Comparison of ENCODE assay signal across 23 mouse cellular contexts in genomic region chr15:8411873-8412272, GRCm38 (mm10). TPM values are rescaled to one million over a fixed set of nuclear protein-coding genes. Genes with fewer than 3 reads are reported as not detected.
DNase-seq lines count a peak whose midpoint lies in the region; ATAC-seq and TF ChIP-seq lines count a peak whose summit lies in the region.
"Had no signal": no experiment of that assay in that cellular context is flagged by ENCODE, and none has a peak within 500 bp of the region (broad histone marks: within the 10 kb centered on the region; RNA-seq: fewer than 3 reads in every experiment).

No protein-coding gene starts in this region.

- H3K36me3 ChIP-seq in liver, embryonic 13.5 days: no peaks in the 10 kb centered on the region
- H3K36me3 ChIP-seq in liver, embryonic 11.5 days (ENCODE audit: control insufficient read depth, insufficient read depth, low read length): no peaks in the 10 kb centered on the region
- H3K36me3 ChIP-seq in G1E (replicated peaks): peaks cover 3% of the 10 kb centered on the region
- H3K36me3 ChIP-seq: embryonic facial prominence, embryonic 15.5 days; forebrain, embryonic 10.5 days; forebrain, embryonic 15.5 days; heart, embryonic 10.5 days; hindbrain, embryonic 12.5 days had no signal

- no peak overlapping the region for H3K4me3 ChIP-seq in liver, embryonic 13.5 days (replicated peaks)
- H3K4me3 ChIP-seq in liver, embryonic 11.5 days (ENCODE audit: low read depth, low read length): no peak overlapping the region
- peak overlapping the region; percentile 46; the same call in 1 of the 2 replicates for H3K4me3 ChIP-seq in G1E (ENCODE audit: low read depth, low read length)
- H3K4me3 ChIP-seq: embryonic facial prominence, embryonic 15.5 days; erythroblast, embryonic 14.5 days; forebrain, embryonic 10.5 days; forebrain, embryonic 15.5 days; heart, embryonic 10.5 days; hindbrain, embryonic 12.5 days had no signal

- H3K27me3 ChIP-seq in liver, embryonic 13.5 days: no peaks in the 10 kb centered on the region
- H3K27me3 ChIP-seq in liver, embryonic 11.5 days (replicated peaks; ENCODE audit: control insufficient read depth, insufficient read depth, low read length): no peaks in the 10 kb centered on the region
- H3K27me3 ChIP-seq in G1E (ENCODE audit: insufficient read depth, low read length): no peaks in the 10 kb centered on the region
- H3K27me3 ChIP-seq: CH12.LX; embryonic facial prominence, embryonic 15.5 days; forebrain, embryonic 15.5 days; hindbrain, embryonic 12.5 days had no signal

- no peaks in the 10 kb centered on the region for H3K9me3 ChIP-seq in liver, embryonic 13.5 days (replicated peaks)
- H3K9me3 ChIP-seq in liver, embryonic 11.5 days (ENCODE audit: control insufficient read depth, low read length): no peaks in the 10 kb centered on the region
- H3K9me3 ChIP-seq in G1E (replicated peaks): no peaks in the 10 kb centered on the region
- H3K9me3 ChIP-seq: embryonic facial prominence, embryonic 15.5 days; forebrain, embryonic 10.5 days; forebrain, embryonic 15.5 days; heart, embryonic 10.5 days; hindbrain, embryonic 12.5 days had no signal

- peaks cover 47% of the 10 kb centered on the region for H3K4me1 ChIP-seq in liver, embryonic 13.5 days (replicated peaks)
- peaks cover 16% of the 10 kb centered on the region for H3K4me1 ChIP-seq in liver, embryonic 11.5 days (replicated peaks; ENCODE audit: control insufficient read depth, insufficient read depth, low read length)
- H3K4me1 ChIP-seq in G1E (ENCODE audit: insufficient read depth, low read depth, low read length): peaks cover 71% of the 10 kb centered on the region
- H3K4me1 ChIP-seq: embryonic facial prominence, embryonic 15.5 days; forebrain, embryonic 10.5 days; forebrain, embryonic 15.5 days; hindbrain, embryonic 12.5 days had no signal

- DNase-seq in liver, embryonic 13.5 days: no peak
- no peak for DNase-seq in liver, embryonic 11.5 days (ENCODE audit: low spot score)
- no peak for DNase-seq in G1E (ENCODE audit: low spot score)
- DNase-seq in urinary bladder, postnatal 14 days (ENCODE audit: low spot score): no peak
- no peak for DNase-seq in cerebellum, adult 18-20 months
- DNase-seq: adrenal gland, postnatal 10 days; cerebellum, adult 11-12 months; cerebellum, postnatal 10 days; embryo, embryonic 11 days; gastrocnemius, postnatal 36 days; heart, adult 18-20 months; heart, postnatal 10 days; heart, postnatal 4 days had no signal

- 0 out of 2 replicates have a peak overlapping the region, but pooled peaks have one; percentile 34 for H3K27ac ChIP-seq in liver, embryonic 13.5 days
- H3K27ac ChIP-seq in liver, embryonic 11.5 days (ENCODE audit: low read depth, low read length): no peak overlapping the region
- H3K27ac ChIP-seq: embryonic facial prominence, embryonic 15.5 days; forebrain, embryonic 10.5 days; forebrain, embryonic 15.5 days; heart, embryonic 10.5 days; hindbrain, embryonic 12.5 days had no signal

- peak overlapping the region; percentile 19; the same call in 1 of the 2 replicates for H3K4me2 ChIP-seq in liver, embryonic 13.5 days
- H3K4me2 ChIP-seq in liver, embryonic 11.5 days: no peak overlapping the region
- H3K4me2 ChIP-seq: embryonic facial prominence, embryonic 15.5 days; forebrain, embryonic 15.5 days; hindbrain, embryonic 12.5 days had no signal

- no peak for TF ChIP-seq CTCF in G1E (IDR thresholded peaks at IDR 0.05; ENCODE audit: low read depth, low read length)

- ATAC-seq in liver, embryonic 13.5 days (ENCODE audit: low read depth): no peak
- no peak for ATAC-seq in liver, embryonic 11.5 days (replicated peaks; ENCODE audit: low FRiP score)
- no peak for ATAC-seq in G1E (ENCODE audit: extremely low read depth, insufficient number of reproducible peaks, low FRiP score, poor library complexity, severe bottlenecking)
- peak; percentile 65 for ATAC-seq in granulocyte monocyte progenitor cell, adult 5-6 weeks (replicated peaks; ENCODE audit: poor library complexity, severe bottlenecking)
- no peak for ATAC-seq in inflammation-experienced regulatory T-cells, adult 6 months
- ATAC-seq: forebrain, embryonic 15.5 days; hindbrain, embryonic 16.5 days had no signal

- 33% methylated on average over 1 of the region's 1 CpGs for WGBS in liver, embryonic 13.5 days (ENCODE audit: insufficient replicate concordance)
- WGBS in liver, embryonic 11.5 days: 46% methylated on average over 1 of the region's 1 CpGs

- no peak overlapping the region for H3K9ac ChIP-seq in liver, embryonic 13.5 days
- H3K9ac ChIP-seq in liver, embryonic 11.5 days (ENCODE audit: low read depth, low read length): no peak overlapping the region
- H3K9ac ChIP-seq: embryonic facial prominence, embryonic 15.5 days; forebrain, embryonic 15.5 days; hindbrain, embryonic 12.5 days had no signal

RNA-seq across cellular contexts. Expression of gene Nipbl, which starts 32.4 kb away (rescaled TPM):
- polyA plus RNA-seq in liver, embryonic 13.5 days (2015; fragmentation: Nextera tagmentation; extraction: Ambion mirVana): 6.7 and 7.4 TPM in 2 replicates
- 15.3 and 16.8 TPM in 2 replicates for polyA plus RNA-seq in liver, embryonic 11.5 days (2014; fragmentation: Nextera tagmentation; extraction: Ambion mirVana)
- total RNA-seq in G1E (2014; fragmentation: Nextera tagmentation) (140 and 147 TPM in 2 replicates), G1E (2017) (43.2 and 53.4 TPM in 2 replicates)
- 5.2 and 7.3 TPM in 2 replicates for polyA plus RNA-seq in G1E (2012)
- 55.1 and 55.8 TPM in 2 replicates for total RNA-seq in granulocyte monocyte progenitor cell, adult 5-6 weeks (2014; fragmentation: Nextera tagmentation)
- total RNA-seq in granulocyte monocyte progenitor cell, adult 5-6 weeks (2017): 46.2 and 52.3 TPM in 2 replicates
- 10 to 100 TPM; 35.3 to 52.3 (median 50.3) TPM for polyA plus RNA-seq in inflammation-experienced regulatory T-cells, adult 6 months (2017; shearing (Covaris generic))
